Mouse (Mus musculus) erythroblast, embryonic 14.5 days (primary cell): ENCODE results near the gene Mpnd. TPM values are rescaled to one million over a fixed set of nuclear protein-coding genes. Genes with fewer than 3 reads are reported as not detected.

Source experiments
- H3K27me3 ChIP-seq: 2 replicates; pipeline ENCODE4 v1.6.1; 2012; ENCODE audit warnings: inconsistent platforms; ENCODE audit not compliant: control insufficient read depth
- H3K36me3 ChIP-seq: 2 replicates; pipeline ENCODE4 v1.6.1; 2012; ENCODE audit warnings: mild to moderate bottlenecking, inconsistent platforms; ENCODE audit not compliant: control insufficient read depth
- H3K4me1 ChIP-seq: 2 replicates; pipeline ENCODE4 v1.6.1; 2012; ENCODE audit warnings: inconsistent platforms; ENCODE audit not compliant: control insufficient read depth
- H3K4me3 ChIP-seq: replicated peaks from 2 replicates; pipeline ENCODE3; 2012; ENCODE audit warnings: moderate library complexity, mild to moderate bottlenecking, inconsistent platforms
- H3K9me3 ChIP-seq: 2 replicates; pipeline ENCODE4 v1.6.1; 2012; ENCODE audit warnings: low read length, inconsistent platforms, mixed read lengths; ENCODE audit not compliant: control insufficient read depth
- GATA1 ChIP-seq: IDR thresholded peaks from 2 replicates; pipeline ENCODE4 v1.6.1; 2012; ENCODE audit warnings: low read length, inconsistent platforms, mixed read lengths
- TAL1 ChIP-seq: IDR thresholded peaks from 3 replicates; pipeline ENCODE4 v1.6.1; 2012; ENCODE audit warnings: low read length, inconsistent platforms, mixed read lengths
- polyA plus RNA-seq: library from polyadenylated mRNA; stranded (reverse); fragments of >175 nt; gene quantifications from 2 replicates; pipeline ENCODE4 v1.2.3, GENCODE M21; 2012

The Mpnd gene
- polyA plus RNA-seq, 1 experiment, result 1.1 TPM

GRCm38 (mm10) chr17:56030919-56031318 lies 25.4 kb downstream of the Mpnd start:
- no peak overlapping the region for H3K4me3 ChIP-seq
- H3K36me3 ChIP-seq, result peaks cover 87% of the 10 kb centered on the region
- no peaks in the 10 kb centered on the region for H3K27me3 ChIP-seq
- TF ChIP-seq TAL1 (no peak), GATA1 (no peak)
- peaks cover 66% of the 10 kb centered on the region for H3K4me1 ChIP-seq
- no peaks in the 10 kb centered on the region for H3K9me3 ChIP-seq

DNA sequence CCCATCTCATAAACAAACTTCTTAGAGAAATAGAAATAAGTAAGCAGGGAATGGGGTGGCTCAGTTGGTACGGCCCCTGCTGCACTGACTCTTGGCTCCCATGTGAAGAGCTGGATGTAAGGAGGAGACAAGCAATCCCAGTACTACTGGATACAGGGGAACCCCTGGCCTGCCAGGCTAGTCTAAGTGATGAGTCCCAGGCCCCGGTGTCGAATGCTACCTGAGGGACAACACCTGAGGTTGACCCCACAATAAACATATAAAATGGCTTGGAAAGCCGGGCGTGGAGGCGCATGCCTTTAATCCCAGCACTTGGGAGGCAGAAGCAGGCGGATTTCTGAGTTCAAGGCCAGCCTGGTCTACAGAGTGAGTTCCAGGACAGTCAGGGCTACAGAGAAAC lies 25.9 kb downstream of the Mpnd start:
- Histone ChIP-seq H3K4me1 (peaks cover 63% of the 10 kb centered on the region), H3K4me3 (no peak overlapping the region), H3K27me3 (no peaks in the 10 kb centered on the region), H3K36me3 (peaks cover 82% of the 10 kb centered on the region), H3K9me3 (no peaks in the 10 kb centered on the region)
- no peak for TF ChIP-seq TAL1
- TF ChIP-seq GATA1, result no peak

DNA sequence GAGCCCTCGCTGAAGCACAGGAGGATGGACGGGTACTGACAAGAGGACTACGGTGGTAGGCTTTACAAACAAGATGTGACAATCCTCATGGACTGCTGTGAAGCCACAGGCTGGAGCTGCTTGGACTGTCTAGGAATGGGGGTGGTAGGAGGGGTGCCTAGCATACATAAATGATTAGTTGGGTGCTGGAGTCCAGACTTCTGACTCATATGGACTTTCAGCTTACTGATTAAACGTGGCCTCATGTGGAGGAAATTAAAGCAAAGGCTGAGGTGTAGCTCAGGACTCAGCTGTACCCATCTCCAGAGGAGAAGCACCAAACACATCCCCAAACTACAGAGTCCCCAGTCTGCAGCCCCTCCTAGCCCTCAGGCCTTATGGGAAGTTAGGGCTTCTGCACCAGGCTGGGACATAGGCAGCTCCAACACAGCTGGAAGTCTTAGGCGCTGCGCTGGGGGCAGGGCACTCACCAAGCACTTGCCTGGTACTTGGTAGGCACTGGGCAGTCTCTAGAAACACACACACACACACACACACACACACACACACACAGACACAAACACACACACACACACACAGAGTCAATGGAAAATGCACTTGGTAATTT lies 26.7 kb downstream of the Mpnd start:
- Histone ChIP-seq H3K27me3 (no peaks in the 10 kb centered on the region), H3K36me3 (peaks cover 74% of the 10 kb centered on the region), H3K4me3 (no peak overlapping the region), H3K4me1 (peaks cover 68% of the 10 kb centered on the region), H3K9me3 (no peaks in the 10 kb centered on the region)
- TF ChIP-seq TAL1, result no peak
- TF ChIP-seq GATA1, result no peak

DNA sequence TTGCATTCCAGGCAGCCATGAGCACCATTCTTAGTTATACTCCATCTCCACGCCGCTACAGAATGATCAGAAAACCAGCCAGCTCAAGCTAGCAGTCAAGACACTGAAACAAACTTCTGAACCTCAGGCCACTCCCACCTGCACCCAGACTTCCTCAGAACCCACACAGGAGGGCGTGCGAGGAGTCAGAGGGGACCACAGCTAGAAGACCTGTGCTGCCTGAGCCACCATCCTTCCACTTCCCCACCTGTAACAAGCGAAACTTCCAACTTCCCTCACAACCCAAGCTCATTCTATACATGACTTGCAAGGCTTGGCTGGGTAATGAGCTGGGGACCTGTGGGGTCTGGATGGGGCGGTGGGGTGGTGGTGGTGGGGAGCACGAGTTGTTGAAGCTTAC lies 27.3 kb downstream of the Mpnd start:
- peaks cover 70% of the 10 kb centered on the region for H3K4me1 ChIP-seq
- TF ChIP-seq GATA1 (no peak), TAL1 (no peak)

DNA sequence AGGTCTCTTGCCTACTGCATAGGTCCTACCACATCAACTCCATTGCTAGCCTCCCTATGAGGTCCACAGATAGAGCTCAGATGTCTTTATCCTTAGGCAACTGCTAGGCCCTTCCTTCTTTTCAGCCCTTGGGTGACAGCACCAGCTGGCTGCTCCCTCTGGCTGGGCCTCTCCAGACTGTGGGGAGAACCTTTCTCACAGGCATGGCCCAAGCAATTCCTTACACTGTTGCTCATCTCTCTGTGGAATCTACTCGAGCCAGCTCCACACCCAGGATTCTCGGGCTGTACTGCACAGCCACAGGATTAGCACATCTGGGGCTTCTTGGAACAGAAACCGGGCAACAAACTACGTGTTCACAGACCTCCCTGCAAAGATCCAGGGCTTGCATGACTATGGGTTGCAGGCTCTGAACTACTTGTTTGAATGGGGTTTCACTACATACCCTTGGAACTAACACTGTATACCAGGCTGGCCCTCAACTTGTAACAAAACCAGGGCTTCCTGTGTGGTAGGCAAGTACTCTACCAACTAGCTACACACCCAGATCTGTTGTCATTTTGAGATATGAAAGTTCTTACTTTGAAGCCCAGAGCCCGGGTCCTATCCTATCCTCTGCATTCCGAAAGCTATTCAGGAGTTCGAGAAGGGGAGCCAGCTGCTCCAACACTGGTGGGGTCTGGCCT lies 28.7 kb downstream of the Mpnd start:
- Histone ChIP-seq H3K4me3 (peak overlapping the region; percentile 70), H3K4me1 (peaks cover 77% of the 10 kb centered on the region), H3K9me3 (no peaks in the 10 kb centered on the region), H3K27me3 (no peaks in the 10 kb centered on the region), H3K36me3 (peaks cover 55% of the 10 kb centered on the region)
- TF ChIP-seq GATA1 (no peak), TAL1 (no peak)

More for the DNA sequence above, 27.3 kb downstream of the Mpnd start:
- peaks cover 68% of the 10 kb centered on the region for H3K36me3 ChIP-seq
- no peaks in the 10 kb centered on the region for H3K9me3 ChIP-seq
- no peak overlapping the region for H3K4me3 ChIP-seq
- H3K27me3 ChIP-seq, result no peaks in the 10 kb centered on the region

DNA sequence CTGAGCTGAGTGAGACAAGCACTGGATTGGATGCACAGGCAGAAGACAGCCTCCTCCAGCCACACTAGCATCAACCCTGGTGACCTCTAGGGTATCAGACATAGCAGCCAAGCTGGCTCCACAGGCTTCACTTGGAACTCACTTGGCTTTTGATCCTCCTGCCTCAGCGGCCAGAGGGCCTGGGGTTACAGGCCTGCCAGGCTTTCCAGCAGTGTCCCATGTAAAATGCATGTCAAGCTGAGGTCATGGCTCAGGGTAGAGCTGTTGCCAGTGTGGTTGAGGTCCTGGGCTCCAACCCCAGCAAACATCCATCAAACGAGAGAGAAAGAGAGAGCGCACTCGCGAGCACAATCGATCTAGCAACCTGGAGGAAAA lies 29.2 kb downstream of the Mpnd start:
- no peak for TF ChIP-seq GATA1
- no peak for TF ChIP-seq TAL1
- H3K36me3 ChIP-seq, result peaks cover 49% of the 10 kb centered on the region
- no peaks in the 10 kb centered on the region for H3K27me3 ChIP-seq
- H3K4me3 ChIP-seq, result peak overlapping the region; percentile 70
- H3K4me1 ChIP-seq, result peaks cover 75% of the 10 kb centered on the region
- H3K9me3 ChIP-seq, result no peaks in the 10 kb centered on the region

- Histone ChIP-seq H3K36me3 (peaks cover 46% of the 10 kb centered on the region), H3K4me1 (peaks cover 72% of the 10 kb centered on the region), H3K27me3 (no peaks in the 10 kb centered on the region), H3K9me3 (no peaks in the 10 kb centered on the region), H3K4me3 (peak overlapping the region; percentile 70)
- TF ChIP-seq TAL1 (no peak), GATA1 (no peak)
Measured at GRCm38 (mm10) chr17:56035216-56035615, 29.7 kb downstream of the Mpnd start.

GRCm38 (mm10) chr17:56036176-56036900 lies 30.8 kb downstream of the Mpnd start, which contains the start of gene Sh3gl1:
Gene Sh3gl1, minus strand, starts transcription at chr17:56036635.
- Histone ChIP-seq H3K9me3 (no peaks in the 10 kb centered on the region), H3K4me3 (peak within 1 kb of the TSS; percentile 70), H3K36me3 (peaks cover 35% of the 10 kb centered on the region), H3K4me1 (peaks cover 68% of the 10 kb centered on the region), H3K27me3 (no peaks in the 10 kb centered on the region)
- TF ChIP-seq TAL1, result no peak
- TF ChIP-seq GATA1, result no peak

GRCm38 (mm10) chr17:56036901-56037287 lies 31.4 kb downstream of the Mpnd start:
- peaks cover 38% of the 10 kb centered on the region for H3K36me3 ChIP-seq
- TF ChIP-seq GATA1 (no peak), TAL1 (no peak)
- peaks cover 71% of the 10 kb centered on the region for H3K4me1 ChIP-seq
- no peaks in the 10 kb centered on the region for H3K9me3 ChIP-seq
- peak overlapping the region; percentile 70 for H3K4me3 ChIP-seq
- no peaks in the 10 kb centered on the region for H3K27me3 ChIP-seq
